Mouse (Mus musculus) hematopoietic stem cell, adult 5-6 weeks (primary cell): Measurements from ENCODE around the gene Wbp1. TPM values are rescaled to one million over a fixed set of nuclear protein-coding genes. Genes with fewer than 3 reads are reported as not detected.

Experiments used
- ATAC-seq, 2 experiments: fragments of 125-278 bp in 1 of 2; replicated peaks in 1 of 2; 2 replicates each; pipeline ENCODE4 v1.8.0; 2016 to 2017; ENCODE audit warnings: inconsistent platforms in 2 of 2, mild to moderate bottlenecking in 2 of 2, moderate number of reproducible peaks in 2 of 2, low read depth in 1 of 2, moderate TSS enrichment in 1 of 2; ENCODE audit not compliant: low FRiP score in 2 of 2, poor library complexity in 2 of 2, severe bottlenecking in 2 of 2, insufficient read depth in 1 of 2, low TSS enrichment in 1 of 2
- total RNA-seq: library from RNA; stranded (forward); fragments of 172-1452, 232-1000 nt; gene quantifications from 2 replicates; pipeline ENCODE4 v1.2.3, GENCODE M21; 2017

Gene Wbp1
- total RNA-seq, 1 experiment from 2014 or later = 226 TPM

- no peak for ATAC-seq
Observed at GRCm38 (mm10) chr6:83070311-83071219, 50.8 kb downstream of the Wbp1 start.

- ATAC-seq = no peak
Observed at GRCm38 (mm10) chr6:83070247-83070310, 51.3 kb downstream of the Wbp1 start, which contains the start of gene Tlx2. Gene Tlx2, minus strand, starts transcription at chr6:83070293.

- ATAC-seq = no peak
Observed at GRCm38 (mm10) chr6:83069488-83070246, 51.7 kb downstream of the Wbp1 start.

Other genes with a start within 250 kb of the Wbp1 start
- 0.13 and 0.55 TPM in 2 replicates for gene Sema4f, start 181.8 kb downstream of the Wbp1 start, total RNA-seq
- 1.2 and 2.6 TPM in 2 replicates for gene M1ap, start 174.7 kb downstream of the Wbp1 start, total RNA-seq
- 22.9 and 39.6 TPM in 2 replicates for gene Dok1, start 88.1 kb downstream of the Wbp1 start, total RNA-seq
- 1.3 and 2.2 TPM in 2 replicates for gene Loxl3, start 87.4 kb downstream of the Wbp1 start, total RNA-seq
- gene Aup1, start 67.0 kb downstream of the Wbp1 start, total RNA-seq = 114 and 124 TPM in 2 replicates
- gene Htra2, start 66.3 kb downstream of the Wbp1 start, total RNA-seq = 42.7 and 43.3 TPM in 2 replicates
- gene Dqx1, start 63.7 kb downstream of the Wbp1 start, total RNA-seq = 0.13 and 0.25 TPM in 2 replicates
- not detected in 2 replicates for gene Tlx2, start 51.3 kb downstream of the Wbp1 start, total RNA-seq
- 24.2 and 24.6 TPM in 2 replicates for gene Pcgf1, start 43.7 kb downstream of the Wbp1 start, total RNA-seq
- 1.5 TPM in 1 of 2 replicates, not detected in the other for gene Lbx2, start 35.2 kb downstream of the Wbp1 start, total RNA-seq
- 0.45 and 2.3 TPM in 2 replicates for gene Ccdc142, start 20.0 kb downstream of the Wbp1 start, total RNA-seq
- 2.4 and 4.1 TPM in 2 replicates for gene Gm42688, start 19.9 kb downstream of the Wbp1 start, total RNA-seq
- gene Mrpl53, start 12.5 kb downstream of the Wbp1 start, total RNA-seq = 8.4 and 19.3 TPM in 2 replicates
- 57.8 and 60.4 TPM in 2 replicates for gene Mogs, start 6.1 kb downstream of the Wbp1 start, total RNA-seq
- gene Ino80b, start 3.9 kb upstream of the Wbp1 start, total RNA-seq = 31.1 and 42.3 TPM in 2 replicates
- 7.1 and 12.4 TPM in 2 replicates for gene Rtkn, start 13.9 kb upstream of the Wbp1 start, total RNA-seq
- 0.20 and 0.31 TPM in 2 replicates for gene Wdr54, start 34.8 kb upstream of the Wbp1 start, total RNA-seq
- 0.35 TPM in 1 of 2 replicates, not detected in the other for gene 1700003E16Rik, start 34.8 kb upstream of the Wbp1 start, total RNA-seq
- gene Dctn1, start 44.4 kb upstream of the Wbp1 start, total RNA-seq = 50.5 and 70.9 TPM in 2 replicates
- gene Slc4a5, start 98.3 kb upstream of the Wbp1 start, total RNA-seq = not detected in 2 replicates
- 11.4 and 11.9 TPM in 2 replicates for gene Mthfd2, start 204.3 kb upstream of the Wbp1 start, total RNA-seq
- 136 and 163 TPM in 2 replicates for gene Mob1a, start 204.5 kb upstream of the Wbp1 start, total RNA-seq
- 53.2 and 53.4 TPM in 2 replicates for gene Bola3, start 227.6 kb upstream of the Wbp1 start, total RNA-seq